Mouse (Mus musculus) myocyte (in vitro differentiated cells): ENCODE measurements at regions not wholly inside any gene's neighbourhood (a gene's known extent, or its start where the extent isn't known, plus 50 kb on each side); places are given as distances from the start of the nearest gene placed in this dataset.

Experiments
- H3K27me3 ChIP-seq: one replicate; pipeline ENCODE4 v1.6.1; 2011; ENCODE audit not compliant: control insufficient read depth, insufficient read depth, insufficient read length
- H3K36me3 ChIP-seq: one replicate; pipeline ENCODE4 v1.6.1; 2011; ENCODE audit not compliant: control insufficient read depth, insufficient read depth
- H3K4me2 ChIP-seq: one replicate; pipeline ENCODE4 v1.6.1; 2011; ENCODE audit warnings: low read depth, control low read depth
- H3K4me3 ChIP-seq: one replicate; pipeline ENCODE4 v1.5.1; 2011; ENCODE audit warnings: mild to moderate bottlenecking, control low read depth, moderate library complexity
- H3K79me2 ChIP-seq: one replicate; pipeline ENCODE4 v1.6.1; 2011; ENCODE audit not compliant: control insufficient read depth, insufficient read depth
- H3ac ChIP-seq: one replicate; pipeline ENCODE4 v1.6.1; 2011; ENCODE audit not compliant: control insufficient read depth, insufficient read length
- CEBPB ChIP-seq: IDR thresholded peaks from 2 replicates; pipeline ENCODE4 v1.6.1; 2011; ENCODE audit warnings: mild to moderate bottlenecking, moderate library complexity; ENCODE audit not compliant: poor library complexity, insufficient read depth, severe bottlenecking
- E2F4 ChIP-seq: IDR thresholded peaks from one replicate; pipeline ENCODE4 v1.6.1; 2011; ENCODE audit warnings: mild to moderate bottlenecking, control low read depth, moderate library complexity; ENCODE audit not compliant: insufficient read depth
- MAX ChIP-seq: IDR thresholded peaks from one replicate; pipeline ENCODE4 v1.6.1; 2011; ENCODE audit warnings: low read depth, mild to moderate bottlenecking, control low read depth
- MYOD1 ChIP-seq, 3 experiments: IDR thresholded peaks; one replicate each; pipeline ENCODE4 v1.6.1; 2011; ENCODE audit warnings: control low read depth in 2 of 3, low read depth in 2 of 3, mild to moderate bottlenecking in 2 of 3, moderate library complexity in 1 of 3; ENCODE audit not compliant: insufficient read length in 2 of 3, control insufficient read depth in 1 of 3
- MYOG ChIP-seq, 3 experiments: IDR thresholded peaks; one replicate each; pipeline ENCODE4 v1.6.1; 2011; ENCODE audit warnings: control low read depth in 2 of 3, low read depth in 2 of 3, mild to moderate bottlenecking in 2 of 3; ENCODE audit not compliant: insufficient read length in 2 of 3, control insufficient read depth in 1 of 3, insufficient read depth in 1 of 3
- POLR2A ChIP-seq: IDR thresholded peaks from one replicate; pipeline ENCODE4 v1.6.1; 2011; ENCODE audit warnings: low read depth, mild to moderate bottlenecking, control low read depth, moderate library complexity; ENCODE audit not compliant: insufficient read length
- POLR2AphosphoS2 ChIP-seq: IDR thresholded peaks from one replicate; pipeline ENCODE4 v1.6.1; 2011; ENCODE audit warnings: low read depth, control low read depth; ENCODE audit not compliant: insufficient read length
- REST ChIP-seq: IDR thresholded peaks from one replicate; pipeline ENCODE4 v1.6.1; 2011; ENCODE audit warnings: mild to moderate bottlenecking, control low read depth, moderate library complexity; ENCODE audit not compliant: insufficient read depth, insufficient read length
- SRF ChIP-seq: IDR thresholded peaks from one replicate; pipeline ENCODE4 v1.6.1; 2011; ENCODE audit warnings: low read depth; ENCODE audit not compliant: control insufficient read depth, insufficient read length
- TCF12 ChIP-seq: IDR thresholded peaks from one replicate; pipeline ENCODE4 v1.6.1; 2011; ENCODE audit warnings: mild to moderate bottlenecking, control low read depth; ENCODE audit not compliant: poor library complexity, insufficient read depth, severe bottlenecking
- TCF3 ChIP-seq: IDR thresholded peaks from one replicate; pipeline ENCODE4 v1.6.1; 2011; ENCODE audit warnings: low read depth, control low read depth; ENCODE audit not compliant: insufficient read length
- USF1 ChIP-seq: IDR thresholded peaks from one replicate; pipeline ENCODE4 v1.6.1; 2011; ENCODE audit warnings: low read depth, mild to moderate bottlenecking, control low read depth, moderate library complexity

DNA sequence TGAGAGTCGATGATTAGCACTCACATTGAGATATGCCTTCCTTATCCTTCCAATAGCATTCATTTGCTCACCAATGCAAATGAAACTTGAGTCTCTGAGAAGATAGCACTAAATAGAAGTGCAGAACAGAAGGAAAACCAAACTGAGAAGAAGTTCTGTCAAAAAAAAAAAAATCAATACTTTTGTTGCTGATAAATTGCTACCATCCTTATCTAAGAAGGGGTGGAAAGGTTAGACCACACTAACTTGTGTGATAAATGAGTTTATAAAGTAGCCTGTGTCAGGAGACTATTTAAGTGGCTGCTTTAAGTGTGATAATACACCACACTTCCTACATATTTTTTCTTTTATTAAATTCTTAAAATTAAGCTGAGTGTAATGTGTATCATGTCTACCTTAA, 78.1 kb upstream of the Atg10 start:
- TF ChIP-seq MAX = no peak
- no peak for TF ChIP-seq POLR2A
- TF ChIP-seq SRF = no peak
- no peak for TF ChIP-seq REST
- no peak for TF ChIP-seq TCF3
- TF ChIP-seq MYOG (IDR thresholded peaks at IDR 0.05; ENCODE audit: control insufficient read depth in 1 of 3, insufficient read depth in 1 of 3, insufficient read length in 2 of 3, low read depth in 2 of 3) = no peak
- no peak for TF ChIP-seq TCF12
- TF ChIP-seq USF1 = no peak
- no peak for TF ChIP-seq MYOD1 (IDR thresholded peaks at IDR 0.05; ENCODE audit: control insufficient read depth in 1 of 3, insufficient read length in 2 of 3, low read depth in 2 of 3)
- TF ChIP-seq POLR2AphosphoS2 = no peak
- H3ac ChIP-seq = no peak overlapping the region
- H3K27me3 ChIP-seq = no peaks in the 10 kb centered on the region
- no peak overlapping the region for H3K4me3 ChIP-seq
- H3K4me2 ChIP-seq = no peak overlapping the region
- H3K36me3 ChIP-seq = no peaks in the 10 kb centered on the region
- H3K79me2 ChIP-seq = no peaks in the 10 kb centered on the region

DNA sequence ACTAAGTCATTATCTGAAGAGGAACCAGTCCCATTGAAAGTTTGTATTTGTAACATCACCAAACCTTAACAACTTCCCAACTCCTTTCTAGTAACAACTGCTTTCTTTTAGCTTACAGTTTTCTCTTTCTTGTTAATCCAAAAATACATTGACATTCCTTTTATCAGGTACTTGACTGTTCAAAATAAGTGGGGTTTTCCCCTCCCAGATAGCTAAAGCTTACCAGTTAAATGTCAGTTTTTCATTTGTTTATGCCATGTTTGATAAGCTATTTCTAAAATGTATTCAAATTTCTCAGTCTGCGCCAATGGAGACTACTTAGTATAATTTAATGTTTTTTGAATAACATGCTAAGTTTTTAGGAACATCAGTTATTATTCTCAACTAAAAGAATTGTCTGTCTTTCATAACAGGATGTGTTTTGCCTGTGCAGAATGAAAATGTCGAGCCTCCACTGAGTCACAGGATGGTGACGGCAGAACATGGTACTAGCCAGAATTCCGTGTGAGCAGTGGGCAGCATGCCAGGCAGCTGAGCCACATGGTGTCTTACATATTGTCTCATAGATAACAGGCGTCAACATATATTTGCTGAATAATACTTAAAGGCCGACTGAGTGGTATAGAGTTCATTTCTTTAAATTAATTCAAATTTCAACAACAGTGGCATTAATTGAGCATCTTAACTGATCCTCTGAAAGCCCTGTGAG, 82.1 kb upstream of the Atg10 start:
- no peaks in the 10 kb centered on the region for H3K79me2 ChIP-seq
- no peak overlapping the region for H3K4me2 ChIP-seq
- H3K36me3 ChIP-seq = no peaks in the 10 kb centered on the region
- no peak overlapping the region for H3K4me3 ChIP-seq
- no peak overlapping the region for H3ac ChIP-seq
- TF ChIP-seq MYOG (IDR thresholded peaks at IDR 0.05; ENCODE audit: control insufficient read depth in 1 of 3, insufficient read depth in 1 of 3, insufficient read length in 2 of 3, low read depth in 2 of 3) (no peak), MYOD1 (IDR thresholded peaks at IDR 0.05; ENCODE audit: control insufficient read depth in 1 of 3, insufficient read length in 2 of 3, low read depth in 2 of 3) (no peak), MAX (no peak), POLR2A (no peak), USF1 (no peak), TCF3 (no peak), SRF (no peak), TCF12 (no peak), POLR2AphosphoS2 (no peak), CEBPB (no peak), E2F4 (no peak), REST (no peak)
- no peaks in the 10 kb centered on the region for H3K27me3 ChIP-seq

GRCm38 (mm10) chr13:91306545-91306944, 82.8 kb upstream of the Atg10 start:
- TF ChIP-seq TCF12 = no peak
- Histone ChIP-seq H3K27me3 (no peaks in the 10 kb centered on the region), H3K36me3 (no peaks in the 10 kb centered on the region), H3K4me2 (no peak overlapping the region), H3K79me2 (no peaks in the 10 kb centered on the region), H3K4me3 (no peak overlapping the region), H3ac (no peak overlapping the region)

DNA sequence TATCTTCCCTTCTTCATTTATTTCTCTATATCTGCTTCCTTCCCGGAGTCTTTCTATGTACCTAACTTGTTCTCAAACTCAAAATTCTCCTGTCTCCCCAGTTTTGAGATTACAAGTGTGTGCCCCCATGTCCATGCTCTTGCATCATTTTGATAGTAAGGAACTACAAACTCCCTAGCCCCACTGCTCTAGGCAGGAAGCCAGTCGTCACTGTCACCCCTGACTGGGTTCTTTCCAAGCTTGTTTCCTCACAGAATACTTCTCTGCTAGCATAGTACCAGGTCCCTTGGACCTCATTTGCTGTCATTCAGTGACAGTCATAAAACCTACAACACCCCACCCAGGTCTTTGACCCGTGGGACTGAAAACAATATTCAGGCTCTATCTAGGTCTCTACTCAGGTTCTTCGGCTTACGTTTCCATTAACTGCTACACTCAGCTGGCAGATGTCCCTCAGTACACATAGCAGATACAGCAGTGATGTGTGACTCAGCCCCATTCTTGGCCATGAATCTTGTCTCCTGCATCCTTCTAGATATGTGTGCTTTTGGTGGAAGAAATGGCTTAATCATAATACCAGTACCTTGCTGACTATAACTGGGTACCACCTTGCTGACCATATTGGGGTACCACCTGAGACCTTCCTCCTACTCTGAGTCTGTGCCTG, 89.3 kb upstream of the Atg10 start:
- no peak overlapping the region for H3ac ChIP-seq
- no peaks in the 10 kb centered on the region for H3K36me3 ChIP-seq
- H3K4me2 ChIP-seq = no peak overlapping the region
- TF ChIP-seq MYOD1 (IDR thresholded peaks at IDR 0.05; ENCODE audit: control insufficient read depth in 1 of 3, insufficient read length in 2 of 3, low read depth in 2 of 3) = no peak
- no peak for TF ChIP-seq TCF3
- no peak for TF ChIP-seq E2F4
- no peak for TF ChIP-seq POLR2AphosphoS2
- no peak for TF ChIP-seq TCF12
- no peak for TF ChIP-seq USF1
- no peak for TF ChIP-seq REST
- no peaks in the 10 kb centered on the region for H3K27me3 ChIP-seq
- no peak overlapping the region for H3K4me3 ChIP-seq
- H3K79me2 ChIP-seq = no peaks in the 10 kb centered on the region

DNA sequence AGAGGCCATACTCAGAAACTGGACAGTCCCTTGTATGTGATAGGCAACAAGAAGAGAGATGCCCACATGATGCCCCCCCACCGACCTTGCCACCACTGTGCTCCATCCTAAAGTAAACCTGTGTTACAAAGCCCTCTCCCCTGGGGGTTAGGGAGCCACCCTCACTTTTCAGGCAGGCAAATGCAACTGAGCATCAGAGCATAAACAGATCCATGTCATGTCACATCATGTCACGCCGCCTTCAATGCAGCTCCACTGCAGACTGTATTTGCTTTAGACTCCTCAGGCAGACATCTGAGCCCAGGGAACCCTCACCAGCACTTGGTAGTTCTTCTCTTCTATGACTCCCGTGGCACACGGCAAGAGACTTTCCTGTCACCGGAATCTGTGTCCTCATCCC, 98.6 kb upstream of the Atg10 start:
- Histone ChIP-seq H3K36me3 (no peaks in the 10 kb centered on the region), H3K4me2 (no peak overlapping the region), H3K27me3 (no peaks in the 10 kb centered on the region), H3K79me2 (no peaks in the 10 kb centered on the region), H3K4me3 (no peak overlapping the region), H3ac (no peak overlapping the region)
- TF ChIP-seq POLR2A = no peak
- no peak for TF ChIP-seq REST
- TF ChIP-seq MAX = no peak
- no peak for TF ChIP-seq SRF
- no peak for TF ChIP-seq MYOG (IDR thresholded peaks at IDR 0.05; ENCODE audit: control insufficient read depth in 1 of 3, insufficient read depth in 1 of 3, insufficient read length in 2 of 3, low read depth in 2 of 3)
- no peak for TF ChIP-seq MYOD1 (IDR thresholded peaks at IDR 0.05; ENCODE audit: control insufficient read depth in 1 of 3, insufficient read length in 2 of 3, low read depth in 2 of 3)
